Mouse (Mus musculus): ENCODE measurements around the gene Comt.

DNA sequence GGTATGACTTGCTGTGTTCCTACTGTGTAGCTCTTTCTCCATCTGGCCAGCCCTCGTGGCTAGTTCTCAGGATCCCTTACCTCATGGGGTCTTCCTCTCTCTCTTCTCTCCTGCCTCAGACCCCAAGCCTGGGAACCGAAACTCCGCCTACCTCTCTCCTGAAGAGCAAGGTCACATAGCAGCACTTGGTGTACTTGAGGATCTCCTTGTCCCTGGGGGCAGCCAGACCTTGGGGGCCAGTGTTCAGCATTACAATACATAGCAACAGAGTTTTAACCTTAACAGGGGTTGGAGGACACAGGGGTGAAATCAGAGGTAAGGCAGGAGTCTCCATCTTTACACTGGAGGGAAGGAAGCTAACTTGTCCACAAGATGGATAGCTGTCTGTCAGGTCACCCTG, 39.7 kb downstream of the Comt start:
- no peak for TF ChIP-seq TAL1 (IDR thresholded peaks at IDR 0.05; ENCODE audit: low read length)
- TF ChIP-seq GATA1 (IDR thresholded peaks at IDR 0.05; ENCODE audit: low read length) = no peak
